Mouse (Mus musculus): ENCODE data around the gene Hoxa3.

Hoxa3 gene

DNA sequence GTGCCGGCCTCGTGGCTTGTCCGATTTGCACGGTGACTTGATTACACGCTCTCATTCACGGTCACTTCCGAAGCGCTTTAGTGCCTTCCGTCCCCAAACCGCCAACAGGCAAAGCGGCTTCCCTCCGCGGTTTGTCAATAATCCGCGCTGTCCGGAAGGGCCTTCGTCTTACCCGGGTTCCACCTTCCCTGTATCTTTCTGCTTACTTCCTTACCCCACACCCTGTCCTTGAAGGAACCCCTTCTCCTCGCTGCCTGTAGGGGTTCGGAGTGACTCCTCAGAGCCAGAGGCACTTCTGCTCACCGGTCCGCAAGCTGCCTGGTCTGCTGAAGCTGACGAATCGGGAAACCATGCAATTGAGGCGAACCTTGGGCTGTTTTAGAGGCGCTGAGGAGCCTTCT, 33.3 kb upstream of the Hoxa3 start:
- peak in 1 of 2 experiments; percentile 28 for DNase-seq

DNA sequence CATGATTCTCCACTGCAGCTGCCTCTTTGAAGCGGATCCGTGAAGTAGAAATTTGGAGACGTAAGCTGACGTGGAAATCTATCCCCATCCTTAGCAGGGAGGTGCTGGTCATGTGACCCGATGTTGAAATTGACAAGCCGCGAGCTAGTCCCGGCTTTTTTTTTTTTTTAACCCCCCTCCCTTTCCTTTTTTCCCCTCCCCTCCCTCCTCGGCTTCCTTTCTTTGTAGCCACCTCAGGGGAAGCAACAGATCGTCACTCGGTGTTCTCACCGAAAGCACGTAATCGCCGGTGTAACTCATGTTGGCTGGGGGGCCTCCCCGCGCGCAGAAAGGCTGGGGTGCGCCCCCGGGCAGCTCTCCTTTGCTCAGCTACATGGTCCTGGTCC, 32.6 kb upstream of the Hoxa3 start, which contains the start of gene Hoxa11:
Hoxa11 (minus strand) TSS at position 54 of the 386 bp plus-strand sequence.
- no peak for DNase-seq

DNA sequence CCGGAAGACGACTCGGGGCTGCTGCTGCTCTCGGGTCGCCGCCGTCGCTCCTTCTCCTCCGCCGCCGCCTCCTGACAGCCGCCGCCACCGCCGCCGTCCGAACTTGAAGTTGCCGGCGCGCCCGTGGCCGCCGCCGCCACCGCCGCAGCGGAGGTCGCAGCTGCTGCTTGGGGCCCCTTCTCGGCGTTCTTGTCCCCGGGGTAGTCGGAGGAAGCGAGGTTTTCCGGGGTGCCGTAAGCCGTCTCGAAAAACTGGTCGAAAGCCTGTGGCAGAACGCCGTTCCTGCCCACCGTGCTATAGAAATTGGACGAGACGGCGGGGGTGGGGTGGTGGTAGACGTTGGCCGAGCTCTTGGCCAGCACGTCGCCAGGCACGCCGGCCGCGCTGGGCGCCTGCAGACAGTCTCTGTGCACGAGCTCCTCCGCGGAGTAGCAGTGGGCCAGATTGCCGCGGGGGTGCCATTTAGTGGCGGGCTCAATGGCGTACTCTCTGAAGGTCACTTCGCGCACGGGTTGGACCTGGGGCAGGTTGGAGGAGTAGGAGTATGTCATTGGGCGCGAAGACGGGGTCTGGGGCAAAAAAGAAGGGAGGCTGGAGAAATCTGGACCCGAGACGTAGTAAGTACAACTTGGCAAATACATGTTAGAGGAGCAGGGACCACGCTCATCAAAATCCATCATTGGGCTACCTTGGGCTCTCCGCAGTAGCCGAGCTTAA, 32.1 kb upstream of the Hoxa3 start:
- peak in 1 of 2 experiments; percentile 29 for DNase-seq

DNA sequence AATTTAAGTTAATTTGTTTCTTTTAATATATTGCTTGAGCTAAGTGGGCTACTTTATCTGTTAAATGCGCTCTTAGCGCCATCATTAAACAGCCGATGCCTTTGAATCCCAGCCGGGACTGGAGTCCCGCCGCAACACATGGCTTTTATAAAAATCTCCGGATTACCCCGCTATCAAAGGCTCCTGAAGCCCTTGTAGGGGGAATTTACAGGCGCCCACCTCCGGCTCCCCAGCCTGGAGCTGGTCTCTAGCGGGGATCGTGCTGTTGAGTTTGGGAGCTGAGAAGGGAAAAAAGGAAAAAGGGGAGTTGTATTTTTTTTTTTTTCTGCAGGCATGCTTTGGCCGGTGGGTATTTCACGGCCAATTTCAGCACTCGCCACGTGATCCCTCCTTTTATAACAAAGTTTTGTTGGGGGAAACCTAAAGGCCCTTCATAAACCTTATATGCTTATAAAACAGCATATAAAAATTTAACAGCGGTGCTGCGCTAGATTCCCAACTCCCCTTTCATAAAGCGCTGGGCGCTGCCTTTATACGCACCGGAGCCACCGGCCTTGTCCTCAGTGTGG, 31.4 kb upstream of the Hoxa3 start:
- peak in 1 of 2 experiments; percentile 17 for DNase-seq

DNA sequence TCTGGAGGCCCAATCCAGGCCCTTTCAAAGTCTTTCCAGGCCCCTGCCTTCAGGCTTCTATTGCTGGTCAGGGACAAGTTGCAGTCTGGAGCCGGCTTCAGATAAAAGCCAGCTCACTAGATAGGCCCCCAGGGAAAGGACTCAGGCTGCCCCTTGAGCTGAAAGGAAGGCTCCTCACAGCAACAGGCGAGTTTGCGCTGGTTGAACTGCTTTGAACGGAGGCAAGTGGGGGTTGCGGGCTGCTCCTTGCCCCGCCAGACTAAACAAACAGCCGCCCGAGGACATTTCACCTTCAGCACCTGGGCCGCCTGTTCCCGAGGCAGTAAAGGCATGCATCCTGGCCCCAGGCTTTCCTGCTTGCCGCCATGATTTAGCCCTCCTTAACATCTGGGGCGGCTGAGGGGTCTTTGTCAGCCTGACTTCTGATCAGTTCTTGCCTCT, 30.6 kb upstream of the Hoxa3 start:
- DNase-seq: peak in 1 of 2 experiments; percentile 16

DNA sequence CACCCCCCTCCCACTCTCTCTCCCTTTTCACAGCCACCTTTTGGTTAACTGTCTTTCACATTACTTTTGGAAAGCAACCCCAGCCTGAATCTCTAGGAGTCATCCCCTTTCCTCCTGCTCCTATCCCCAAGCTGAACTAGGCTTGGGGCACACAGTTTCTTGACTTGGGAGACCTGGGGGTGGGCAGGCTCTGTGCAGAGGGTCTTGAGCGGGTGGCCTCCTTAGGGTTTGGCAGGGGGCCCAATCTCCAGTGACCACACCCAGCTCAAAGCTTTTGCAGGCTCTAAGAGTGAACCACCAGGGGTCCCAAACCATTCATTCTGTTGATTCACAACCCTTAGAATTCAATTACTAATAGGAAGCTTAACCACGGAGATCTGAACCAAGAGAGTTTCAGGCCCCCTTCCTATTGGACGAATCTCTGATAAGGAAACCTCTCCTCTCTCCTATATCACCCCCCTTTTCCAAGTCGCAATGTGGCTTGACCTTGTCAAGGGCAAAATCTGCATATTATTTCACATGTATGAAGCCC, 29.7 kb upstream of the Hoxa3 start:
- DNase-seq: peak in 1 of 2 experiments; percentile 19

DNA sequence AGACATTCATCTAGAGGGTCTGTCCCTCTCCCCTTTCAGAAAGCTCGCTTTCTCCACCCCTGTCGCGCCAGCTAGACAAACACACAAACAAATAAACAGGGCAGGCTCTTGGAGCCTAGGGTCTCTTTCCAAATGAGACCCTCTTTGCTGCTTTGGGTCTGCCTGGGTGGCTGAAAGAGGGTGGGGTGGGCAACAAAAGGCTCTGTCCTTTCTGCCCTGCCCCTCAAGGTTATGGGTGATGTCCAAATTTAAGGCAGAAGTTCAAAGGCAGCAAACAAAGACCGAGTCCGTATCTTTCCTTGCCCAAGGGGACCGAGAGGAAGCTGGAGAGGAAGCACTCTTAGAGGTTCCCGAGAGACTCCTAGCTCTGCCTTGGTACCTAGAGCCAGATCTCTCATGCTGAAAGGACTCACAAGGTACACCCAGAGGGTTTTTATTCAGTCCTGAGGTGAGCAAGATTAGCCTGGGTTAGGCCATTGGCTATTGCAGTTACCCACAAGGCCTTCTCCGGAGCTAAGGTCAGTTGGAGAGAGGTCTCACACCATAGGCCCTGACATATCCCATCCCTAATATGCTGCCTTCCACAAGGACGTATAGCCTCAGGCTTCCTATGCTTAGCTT, 28.0 kb upstream of the Hoxa3 start:
- DNase-seq: peak in 1 of 2 experiments; percentile 9

DNA sequence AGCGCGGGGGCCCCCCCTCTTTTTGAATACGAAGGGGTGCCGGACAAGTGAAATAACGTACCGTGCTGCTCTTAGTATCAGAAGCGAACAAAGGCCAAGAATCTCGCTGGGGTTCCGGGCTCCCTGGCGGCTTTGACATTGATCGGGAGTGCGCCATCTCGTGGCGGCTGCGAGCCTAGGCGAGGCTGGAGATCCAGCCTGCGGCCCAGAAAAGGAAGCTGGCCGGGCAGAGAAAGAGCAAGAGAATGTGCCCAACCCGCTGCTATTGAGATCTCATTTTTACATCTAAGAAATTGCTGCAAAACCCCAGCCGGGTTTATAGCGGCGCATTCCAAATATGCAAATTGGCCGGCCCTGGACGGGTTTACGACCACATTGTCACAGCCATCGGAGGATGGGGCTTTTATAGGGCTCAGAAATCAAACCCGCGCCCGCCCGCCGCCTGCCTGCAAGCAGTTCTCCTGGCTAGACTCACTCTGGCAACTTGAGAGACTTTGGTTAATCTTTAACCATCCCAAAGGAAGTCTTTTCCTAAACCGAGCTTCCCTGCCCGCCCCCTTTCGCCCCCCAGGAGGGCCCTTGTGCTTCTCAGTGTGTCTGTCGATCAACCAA, 27.4 kb upstream of the Hoxa3 start, which contains the start of gene Hoxa10:
Hoxa10 (minus strand) TSS at position 466 of the 612 bp plus-strand sequence.
- DNase-seq: peak; percentile 85 to 88

DNA sequence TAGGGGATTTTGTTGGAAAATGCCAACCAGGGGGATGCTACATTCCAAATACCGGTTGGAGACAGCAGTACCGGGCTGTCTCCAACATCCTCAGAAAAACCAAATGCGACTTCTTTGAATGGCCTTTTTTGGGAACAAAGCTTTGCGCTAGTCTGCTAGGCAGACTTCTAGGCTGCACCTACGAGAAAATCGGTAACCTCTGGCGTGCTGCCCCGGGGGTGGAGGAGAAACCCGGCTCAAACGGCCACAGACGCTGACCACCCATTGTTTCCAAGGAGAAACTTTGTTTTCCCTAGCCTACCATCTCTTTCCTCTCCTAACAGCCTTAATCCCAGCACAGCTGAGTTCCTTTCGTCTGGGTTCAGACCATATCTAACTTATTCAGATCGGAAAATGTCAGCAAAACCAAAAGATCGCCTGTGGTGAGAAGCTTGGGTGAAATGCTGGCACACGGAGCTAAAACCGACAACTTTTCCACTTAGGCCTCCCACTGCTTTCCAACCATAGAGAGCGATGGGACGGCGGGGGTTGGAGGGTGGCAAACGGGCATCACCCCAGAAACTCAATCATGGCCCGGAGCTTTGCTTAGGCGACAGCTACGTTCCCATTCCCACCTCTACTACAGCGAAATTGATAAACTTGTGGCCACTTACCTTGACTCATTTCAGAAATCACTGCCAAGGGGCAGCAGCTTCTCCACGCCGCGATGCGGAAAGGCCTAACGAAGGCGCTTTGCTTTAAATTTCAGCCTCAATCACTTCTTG, 26.7 kb upstream of the Hoxa3 start:
- peak; percentile 14 to 16 for DNase-seq

DNA sequence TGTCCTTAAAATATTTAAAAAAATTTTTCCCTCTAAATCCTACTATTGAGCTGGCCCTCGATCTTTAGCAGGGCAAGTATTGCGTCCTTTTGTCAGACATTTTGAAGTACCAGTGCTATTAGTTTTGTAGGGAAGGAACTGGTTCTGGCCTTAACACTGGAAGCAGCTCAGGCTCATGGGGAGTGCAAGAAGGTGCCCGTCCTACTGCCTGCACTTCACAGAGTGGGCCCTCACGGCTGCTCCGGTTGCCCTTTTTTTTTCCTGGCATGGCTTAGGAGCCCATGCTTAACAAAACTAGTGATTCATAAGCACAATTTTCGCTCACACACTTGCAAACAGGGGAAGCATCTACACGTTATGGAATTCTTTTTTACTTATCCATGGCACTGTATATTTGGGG, 25.8 kb upstream of the Hoxa3 start:
- peak; percentile 11 to 17 for DNase-seq

DNA sequence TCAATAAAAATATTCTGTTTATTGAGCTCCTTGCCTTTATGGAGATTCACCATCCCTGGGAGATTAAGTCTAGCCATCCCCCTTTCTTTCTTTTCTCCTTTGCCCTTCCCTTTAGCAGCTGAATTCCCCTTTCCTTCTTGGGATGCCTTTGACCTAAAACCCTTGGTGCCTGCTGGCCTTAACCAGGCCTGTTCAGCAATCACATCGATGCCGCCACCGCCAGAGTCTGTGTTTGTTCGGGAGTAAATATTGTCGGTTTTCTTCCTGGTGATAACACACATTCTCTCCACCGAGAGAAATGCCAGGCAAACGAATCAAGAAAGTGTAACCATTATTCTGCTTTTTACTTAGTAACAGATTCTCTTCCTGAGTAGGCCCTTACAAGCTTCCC, 25.0 kb upstream of the Hoxa3 start:
- peak in 1 of 2 experiments; percentile 15 for DNase-seq

DNA sequence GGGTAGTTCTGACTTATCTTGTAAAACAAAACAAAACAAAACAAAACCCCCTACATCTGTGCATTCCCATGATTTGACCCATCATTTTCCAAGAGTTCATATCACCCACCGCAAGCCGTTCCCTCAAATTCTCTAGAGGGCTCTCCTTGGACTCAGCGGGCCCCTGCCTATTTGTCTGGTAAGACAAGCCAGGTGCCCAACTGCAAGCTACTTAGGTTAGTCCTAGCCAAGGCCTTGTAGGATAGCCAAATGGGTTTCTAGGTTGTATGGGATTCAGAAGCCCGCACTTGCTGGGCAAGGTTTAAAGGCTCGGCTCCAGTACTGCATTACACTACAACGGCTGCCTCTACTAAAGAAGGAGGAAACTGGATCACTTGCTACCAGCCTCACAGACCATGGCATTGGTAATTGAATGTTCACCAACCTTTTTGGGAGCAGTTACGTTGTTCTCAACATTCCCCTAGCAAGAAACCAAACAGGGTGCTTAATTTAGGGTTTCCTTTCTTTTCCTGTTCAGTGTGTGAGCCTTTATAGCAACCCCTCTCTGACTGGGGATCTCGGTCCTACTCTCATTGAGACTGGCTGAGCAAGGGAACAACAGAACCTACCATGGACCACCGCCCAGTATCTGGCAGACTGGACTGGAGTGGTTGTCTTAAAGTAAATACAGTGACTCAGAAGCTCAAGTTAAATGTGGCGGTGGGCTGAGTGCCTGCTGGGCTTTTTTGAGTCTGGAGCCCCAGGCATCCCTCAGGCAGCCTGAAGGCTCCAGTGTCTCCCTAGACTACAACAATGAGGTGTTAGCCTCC, 24.4 kb upstream of the Hoxa3 start:
- peak in 1 of 2 experiments; percentile 8 for DNase-seq

DNA sequence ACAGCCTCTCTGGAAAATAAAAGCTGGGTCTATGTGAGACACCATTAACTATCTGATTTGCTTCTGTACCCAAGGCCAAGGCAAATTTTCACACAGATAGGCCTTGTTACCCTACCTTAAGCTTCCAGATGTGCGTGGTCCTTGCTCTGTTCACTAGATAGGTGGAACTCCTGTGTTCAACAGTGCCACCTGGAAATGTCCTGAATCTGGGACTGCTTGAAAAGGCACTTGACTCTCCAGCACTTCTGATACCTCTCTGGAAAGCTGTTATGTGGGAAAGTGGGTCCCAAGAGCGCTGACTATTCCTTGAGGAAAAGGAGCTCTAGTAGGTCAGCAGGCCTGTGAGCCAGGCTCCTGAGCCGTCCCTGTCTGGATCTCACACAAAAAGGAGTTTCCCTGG, 23.7 kb upstream of the Hoxa3 start:
- peak in 1 of 2 experiments; percentile 12 for DNase-seq

DNA sequence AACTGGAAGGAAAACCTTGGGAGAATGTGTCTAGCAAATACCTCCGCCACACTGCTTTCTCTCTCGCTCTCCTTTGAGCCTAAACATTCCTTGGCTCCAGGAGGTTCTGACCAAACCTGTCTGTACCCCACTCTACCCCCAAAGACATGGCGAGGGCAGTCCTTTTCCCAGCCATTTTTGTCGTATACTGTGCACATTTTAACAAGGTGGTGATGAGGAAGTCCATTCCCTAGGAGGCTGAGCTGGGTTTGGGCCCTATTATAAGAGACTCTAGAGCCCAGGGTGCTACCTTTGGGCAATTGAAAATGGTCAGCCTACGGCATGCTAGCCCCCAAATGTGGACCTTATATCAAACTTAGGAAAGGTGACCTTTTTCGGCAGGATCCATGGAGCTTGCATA, 22.7 kb upstream of the Hoxa3 start:
- peak in 1 of 2 experiments; percentile 8 for DNase-seq

DNA sequence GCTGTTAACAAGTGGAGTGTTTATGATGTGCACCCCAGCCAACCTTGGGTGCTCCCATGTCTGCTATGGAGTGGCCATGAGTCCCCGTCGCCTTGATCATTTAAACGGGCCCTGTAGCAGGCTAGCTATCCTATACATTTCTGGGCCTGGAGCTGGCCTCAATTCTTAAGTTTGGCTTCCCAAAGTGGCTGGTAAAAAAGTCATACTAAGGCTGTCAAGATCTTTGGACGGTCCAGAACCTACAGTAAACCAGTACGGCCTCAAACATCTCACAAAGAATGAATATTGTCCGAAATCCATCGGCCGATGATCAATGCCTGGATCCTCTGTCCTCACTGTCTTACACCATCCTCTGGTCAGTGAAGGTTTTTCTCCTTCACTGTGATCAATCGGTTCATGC, 22.1 kb upstream of the Hoxa3 start:
- DNase-seq: no peak

DNA sequence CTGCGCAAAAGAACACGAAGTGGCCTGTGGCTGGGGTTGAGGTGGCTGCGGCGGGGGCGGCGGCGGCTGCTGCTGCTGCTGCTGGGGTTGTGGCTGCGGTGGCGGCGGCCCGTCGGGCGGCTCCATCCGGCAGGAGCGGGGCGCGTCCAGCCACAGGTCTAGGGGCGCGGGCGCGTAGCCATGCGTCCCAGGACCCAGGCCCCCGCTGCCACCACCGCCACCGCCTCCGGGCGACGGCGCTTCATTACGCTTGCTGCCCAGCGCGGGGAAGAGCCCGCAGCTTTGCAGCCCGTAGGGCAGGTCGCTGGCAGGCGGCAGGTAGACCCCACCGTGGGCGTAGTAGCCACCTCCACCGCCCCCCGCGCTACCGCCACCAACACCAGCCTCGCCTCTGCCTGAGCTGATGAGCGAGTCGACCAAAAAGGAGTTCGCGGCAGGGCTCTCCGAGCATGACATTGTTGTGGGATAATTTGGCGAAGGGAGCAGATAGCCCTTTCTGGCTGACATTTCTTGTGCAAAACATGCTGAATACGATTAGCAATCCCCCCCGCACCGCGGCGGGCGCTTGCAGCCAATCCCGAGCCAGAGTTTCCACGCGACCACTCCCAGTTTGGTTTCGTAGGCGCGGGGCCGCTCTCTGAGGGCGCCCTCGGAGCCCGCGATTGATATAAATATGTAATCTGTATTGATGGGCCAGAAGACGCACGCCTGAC, 21.4 kb upstream of the Hoxa3 start:
- DNase-seq: peak in 1 of 2 experiments; percentile 23

DNA sequence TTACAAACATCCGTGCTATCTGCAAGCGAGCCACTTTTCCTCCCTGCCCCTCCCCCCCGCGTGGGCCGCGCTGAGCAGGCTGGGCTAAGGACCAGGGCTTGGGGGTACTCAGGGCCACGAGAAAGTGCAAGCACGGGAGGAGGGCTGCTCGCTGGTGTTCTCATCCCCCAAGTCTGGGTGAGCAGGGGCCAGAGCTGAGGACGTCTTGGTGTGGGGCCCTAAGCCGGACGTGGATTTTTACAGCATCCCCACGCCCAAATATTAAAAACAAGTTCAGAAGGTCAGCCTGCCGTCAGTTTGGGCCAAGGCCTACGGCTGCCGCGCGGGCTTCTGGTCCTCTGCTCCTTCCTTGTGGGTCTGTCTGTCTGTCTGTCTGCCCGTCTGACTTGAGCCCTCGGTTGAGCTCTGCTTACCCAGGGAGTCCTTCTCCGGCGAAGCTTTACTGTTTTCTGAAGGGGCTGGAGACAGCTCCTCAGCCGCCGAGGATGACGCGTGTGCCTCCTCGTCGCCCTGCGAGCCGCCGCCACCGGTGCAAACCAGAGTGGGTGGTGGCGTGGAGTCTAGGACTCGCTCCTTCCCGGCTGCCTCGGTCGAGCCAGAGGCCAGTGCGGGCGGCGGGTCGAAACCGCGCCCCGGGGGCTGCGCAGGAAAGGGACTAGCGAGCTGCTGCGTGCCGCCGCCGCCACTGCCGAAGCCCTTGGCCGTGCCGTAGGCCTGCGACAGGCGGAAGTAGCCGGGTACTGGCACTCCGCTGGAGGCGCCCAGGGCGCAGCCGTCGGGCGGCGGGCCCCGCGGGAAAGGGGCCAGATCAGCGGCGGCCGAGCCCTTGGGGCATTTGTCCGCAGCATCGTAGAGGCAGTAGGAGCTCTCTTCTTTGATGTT, 20.7 kb upstream of the Hoxa3 start:
- peak in 1 of 2 experiments; percentile 37 for DNase-seq

DNA sequence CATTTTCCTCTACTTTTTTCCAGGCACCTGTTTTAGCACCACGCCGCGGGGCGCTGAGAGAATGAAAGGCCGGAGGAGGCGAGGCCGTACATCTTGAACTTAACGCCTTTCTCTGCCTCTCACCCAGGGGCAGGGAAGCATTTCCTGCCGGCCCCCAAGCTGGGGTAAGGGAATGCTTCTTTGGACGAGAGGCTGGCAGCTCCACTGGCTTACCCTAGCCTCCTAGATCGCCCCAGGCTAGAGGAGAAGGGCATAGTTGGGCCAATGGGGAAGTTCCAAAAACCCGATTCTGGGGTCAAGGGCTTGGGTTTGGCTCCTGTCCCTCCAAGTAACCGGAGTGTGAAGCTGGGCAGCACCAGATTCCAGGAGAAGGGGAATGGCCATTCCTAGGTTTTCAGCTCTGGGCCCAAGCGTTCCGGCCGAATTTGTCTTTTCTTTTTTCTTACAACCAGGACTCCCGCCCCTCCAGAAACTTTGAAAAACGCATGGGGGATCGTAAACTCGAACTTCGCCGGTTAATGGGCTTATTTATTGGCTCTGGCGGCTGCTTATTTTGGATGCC, 19.9 kb upstream of the Hoxa3 start:
- peak; percentile 14 to 18 for DNase-seq

DNA sequence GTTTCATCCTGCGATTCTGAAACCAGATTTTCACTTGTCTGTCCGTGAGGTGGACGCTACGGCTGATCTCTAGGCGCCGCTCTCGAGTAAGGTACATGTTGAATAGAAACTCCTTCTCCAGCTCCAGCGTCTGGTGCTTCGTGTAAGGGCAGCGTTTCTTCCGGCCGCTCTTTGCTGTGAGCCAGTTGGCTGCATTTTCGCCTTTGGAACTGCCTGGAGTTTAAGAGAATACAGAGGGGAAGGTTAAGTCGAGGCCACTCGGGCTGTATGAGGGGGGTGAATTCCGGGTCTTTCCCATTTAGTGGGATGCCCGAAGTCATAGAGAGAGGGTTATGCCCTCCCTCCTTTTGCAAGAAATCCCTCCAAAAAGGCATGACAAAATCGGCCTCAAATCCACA, 19.4 kb upstream of the Hoxa3 start:
- peak in 1 of 2 experiments; percentile 26 for DNase-seq

Data from lung, postnatal 4 days (tissue).